Mouse (Mus musculus): Measurements from ENCODE around the gene Utp14b. TPM values are rescaled to one million over a fixed set of nuclear protein-coding genes. Genes with fewer than 3 reads are reported as not detected.
A peak's percentile ranks its signal among the peaks of the same experiment; 100 is the strongest.

The Utp14b gene
- total and polyA plus RNA-seq, 2 experiments from 2014 or later: 2.4 to 6.7 TPM

DNA sequence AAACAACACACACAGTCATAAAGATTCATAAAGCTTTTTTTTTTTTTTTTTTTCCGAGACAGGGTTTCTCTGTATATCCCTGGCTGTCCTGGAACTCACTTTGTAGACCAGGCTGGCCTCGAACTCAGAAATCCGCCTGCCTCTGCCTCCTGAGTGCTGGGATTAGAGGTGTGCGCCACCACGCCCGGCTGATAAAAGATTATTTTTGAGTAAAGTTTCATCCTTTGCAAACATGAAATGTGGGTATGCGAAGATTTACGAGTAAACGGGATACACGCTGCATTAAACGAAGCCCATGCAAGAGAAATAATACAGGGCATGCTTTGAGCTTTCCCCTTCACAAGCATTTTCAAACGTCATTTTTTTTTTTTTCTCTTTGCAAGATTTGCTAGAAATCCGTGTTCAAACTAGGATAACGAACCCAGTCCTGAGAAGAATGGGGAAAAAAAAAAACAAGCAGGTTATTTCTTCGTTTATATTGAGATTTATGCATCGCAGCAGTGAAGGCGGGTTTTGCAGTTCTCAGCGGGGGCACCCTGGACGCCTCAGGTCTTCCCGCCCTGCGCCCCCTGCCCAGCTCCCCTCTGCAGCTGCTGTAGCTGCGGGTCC is 713 bp upstream of the Utp14b start:
- no peaks in the 10 kb centered on the region for H3K9me3 ChIP-seq (ENCODE audit: low read length)
- DNase-seq (ENCODE audit: low spot score) (no peak), ATAC-seq (ENCODE audit: low FRiP score) (no peak)
- H3K4me1 ChIP-seq (ENCODE audit: insufficient read depth, low read length): peaks cover 12% of the 10 kb centered on the region; the same call in 1 of the 2 replicates
- H3K27me3 ChIP-seq (ENCODE audit: insufficient read depth, low read length): no peaks in the 10 kb centered on the region
- H3K36me3 ChIP-seq (ENCODE audit: insufficient read depth, low read length): no peaks in the 10 kb centered on the region
- peak overlapping the region; percentile 98 for H3K4me3 ChIP-seq (ENCODE audit: low read depth, low read length)
- peak overlapping the region; percentile 93 for H3K9ac ChIP-seq (replicated peaks; ENCODE audit: low read length, poor library complexity, severe bottlenecking)
- H3K4me2 ChIP-seq (ENCODE audit: low read depth, low read length, poor library complexity, severe bottlenecking): peak overlapping the region; percentile 77
- 21% methylated on average over 22 of the region's 22 CpGs for WGBS
- TF ChIP-seq CTCF (IDR thresholded peaks at IDR 0.05): no peak
- H3K27ac ChIP-seq (ENCODE audit: low read depth, low read length): peak overlapping the region; percentile 96

- peak overlapping the region; percentile 93 for H3K9ac ChIP-seq (replicated peaks; ENCODE audit: low read length, poor library complexity, severe bottlenecking)
- peak overlapping the region; percentile 98 for H3K4me3 ChIP-seq (ENCODE audit: low read depth, low read length)
- ATAC-seq (ENCODE audit: low FRiP score) (no peak), DNase-seq (ENCODE audit: low spot score) (no peak)
- H3K27ac ChIP-seq (ENCODE audit: low read depth, low read length): peak overlapping the region; percentile 96
- H3K9me3 ChIP-seq (ENCODE audit: low read length): no peaks in the 10 kb centered on the region
- WGBS: under 1% methylated on average over 20 of the region's 20 CpGs
- no peaks in the 10 kb centered on the region for H3K27me3 ChIP-seq (ENCODE audit: insufficient read depth, low read length)
- no peak for TF ChIP-seq CTCF (IDR thresholded peaks at IDR 0.05)
- H3K4me1 ChIP-seq (ENCODE audit: insufficient read depth, low read length): peaks cover 12% of the 10 kb centered on the region; the same call in 1 of the 2 replicates
- H3K36me3 ChIP-seq (ENCODE audit: insufficient read depth, low read length): no peaks in the 10 kb centered on the region
- peak overlapping the region; percentile 77 for H3K4me2 ChIP-seq (ENCODE audit: low read depth, low read length, poor library complexity, severe bottlenecking)
These were observed 817 bp downstream of the Utp14b start for GRCm38 (mm10) chr1:78658441-78659269.

- TF ChIP-seq CTCF (IDR thresholded peaks at IDR 0.05): no peak
- Histone ChIP-seq H3K27ac (ENCODE audit: low read depth, low read length) (no peak overlapping the region; the same call in 1 of the 2 replicates), H3K4me3 (ENCODE audit: low read depth, low read length) (peak overlapping the region; percentile 98), H3K9me3 (ENCODE audit: low read length) (no peaks in the 10 kb centered on the region), H3K27me3 (ENCODE audit: insufficient read depth, low read length) (no peaks in the 10 kb centered on the region), H3K36me3 (ENCODE audit: insufficient read depth, low read length) (peaks cover 2% of the 10 kb centered on the region; the same call in 1 of the 2 replicates), H3K4me2 (ENCODE audit: low read depth, low read length, poor library complexity, severe bottlenecking) (peak overlapping the region; percentile 77), H3K4me1 (ENCODE audit: insufficient read depth, low read length) (peaks cover 12% of the 10 kb centered on the region; the same call in 1 of the 2 replicates), H3K9ac (replicated peaks; ENCODE audit: low read length, poor library complexity, severe bottlenecking) (peak overlapping the region; percentile 93)
- 16% methylated on average over 4 of the region's 4 CpGs for WGBS
- no peak for ATAC-seq (ENCODE audit: low FRiP score)
- no peak for DNase-seq (ENCODE audit: low spot score)
These were observed 1.5 kb downstream of the Utp14b start for GRCm38 (mm10) chr1:78659270-78659823.

DNA sequence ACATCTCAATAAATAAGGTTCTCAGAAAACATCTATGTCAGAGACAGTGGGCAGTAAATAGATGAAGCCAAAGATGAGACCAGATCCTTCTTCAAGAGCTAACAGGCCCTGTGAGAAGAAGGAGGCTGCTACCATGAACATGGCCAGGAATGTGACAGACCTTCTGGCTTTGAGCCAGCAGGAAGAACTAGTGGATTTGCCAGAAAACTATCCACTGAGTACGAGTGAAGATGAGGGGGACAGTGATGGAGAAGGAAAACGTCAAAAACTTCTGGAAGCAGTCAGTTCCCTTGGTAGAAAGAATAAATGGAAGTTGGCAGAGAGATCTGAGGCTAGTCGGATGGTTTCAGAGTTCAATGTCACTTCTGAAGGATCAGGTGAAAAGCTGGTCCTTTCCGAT is 6.5 kb downstream of the Utp14b start:
- H3K4me3 ChIP-seq (ENCODE audit: low read depth, low read length): no peak overlapping the region

GRCm38 (mm10) chr1:78665954-78666499 is 8.2 kb downstream of the Utp14b start:
- Histone ChIP-seq H3K4me2 (ENCODE audit: low read depth, low read length, poor library complexity, severe bottlenecking) (no peak overlapping the region), H3K36me3 (ENCODE audit: insufficient read depth, low read length) (peaks cover 10% of the 10 kb centered on the region), H3K27ac (ENCODE audit: low read depth, low read length) (no peak overlapping the region), H3K9ac (replicated peaks; ENCODE audit: low read length, poor library complexity, severe bottlenecking) (no peak overlapping the region), H3K4me1 (ENCODE audit: insufficient read depth, low read length) (no peaks in the 10 kb centered on the region; the same call in 1 of the 2 replicates), H3K9me3 (ENCODE audit: low read length) (no peaks in the 10 kb centered on the region), H3K27me3 (ENCODE audit: insufficient read depth, low read length) (no peaks in the 10 kb centered on the region), H3K4me3 (ENCODE audit: low read depth, low read length) (no peak overlapping the region)
- DNase-seq (ENCODE audit: low spot score): no peak
- 95% methylated on average over 9 of the region's 9 CpGs for WGBS
- ATAC-seq (ENCODE audit: low FRiP score): no peak
- no peak for TF ChIP-seq CTCF (IDR thresholded peaks at IDR 0.05)

More for the DNA sequence above, 6.5 kb downstream of the Utp14b start:
- DNase-seq (ENCODE audit: low spot score) (no peak), ATAC-seq (ENCODE audit: low FRiP score) (no peak)
- Histone ChIP-seq H3K9me3 (ENCODE audit: low read length) (no peaks in the 10 kb centered on the region), H3K9ac (replicated peaks; ENCODE audit: low read length, poor library complexity, severe bottlenecking) (no peak overlapping the region), H3K36me3 (ENCODE audit: insufficient read depth, low read length) (peaks cover 10% of the 10 kb centered on the region), H3K4me2 (ENCODE audit: low read depth, low read length, poor library complexity, severe bottlenecking) (no peak overlapping the region), H3K27me3 (ENCODE audit: insufficient read depth, low read length) (no peaks in the 10 kb centered on the region), H3K27ac (ENCODE audit: low read depth, low read length) (no peak overlapping the region), H3K4me1 (ENCODE audit: insufficient read depth, low read length) (peaks cover 6% of the 10 kb centered on the region)
- no peak for TF ChIP-seq CTCF (IDR thresholded peaks at IDR 0.05)
- WGBS: 84% methylated on average over 4 of the region's 4 CpGs
